Mouse (Mus musculus) MEL-GATA-1-ER (cell line): ENCODE measurements around the gene Gngt2.

Source experiments
- DNase-seq: peaks from one replicate; pipeline ENCODE4 v3.0.0-alpha.2; 2012; ENCODE audit warnings: low read depth; ENCODE audit errors: extremely low read depth

Gene Gngt2

DNA sequence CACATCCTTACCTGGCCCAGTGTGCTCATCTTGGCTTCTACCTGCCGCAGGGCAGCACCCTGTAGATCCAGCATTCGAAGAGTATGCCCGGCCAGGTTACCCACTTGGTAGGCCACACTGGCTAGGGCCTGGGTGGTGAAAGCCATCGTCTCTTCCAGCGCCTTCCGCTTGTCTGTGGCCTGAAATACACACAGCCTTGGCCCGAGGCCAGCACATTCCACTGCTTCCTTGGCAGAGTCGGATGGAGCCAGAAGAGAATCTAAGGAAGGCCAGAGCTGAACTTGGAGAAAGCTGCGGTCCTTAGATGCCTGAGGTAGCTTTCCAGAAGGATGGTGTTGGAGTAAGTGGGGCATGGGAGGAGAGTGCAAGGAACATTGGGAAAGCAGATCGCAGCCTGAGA, at the start of gene Gngt2:
Gene Gngt2 (plus strand): TSS at position 158 of the 400 bp plus-strand sequence.
- DNase-seq = no peak

DNA sequence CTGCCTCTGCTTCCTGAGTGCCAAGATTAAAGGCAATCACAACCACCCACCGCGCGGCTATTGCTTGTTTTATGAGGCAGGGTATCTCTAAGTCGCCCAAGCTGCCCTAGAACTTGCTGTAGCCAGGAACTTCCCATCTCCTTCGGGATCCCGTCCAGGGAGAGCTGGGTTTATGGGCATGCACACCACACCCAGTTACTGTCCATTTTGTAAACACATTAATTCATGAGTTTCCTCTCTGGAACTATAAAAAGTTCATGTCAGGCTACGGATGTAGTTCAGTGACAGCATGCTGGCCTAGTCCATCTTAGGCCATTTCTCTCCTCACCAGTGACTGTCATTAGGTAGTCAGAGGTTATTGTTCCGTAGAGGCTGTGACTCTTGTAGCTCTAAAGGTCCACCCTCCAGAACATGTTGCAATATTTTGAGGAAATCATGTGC, 47.5 kb upstream of the Gngt2 start:
- no peak for DNase-seq

DNA sequence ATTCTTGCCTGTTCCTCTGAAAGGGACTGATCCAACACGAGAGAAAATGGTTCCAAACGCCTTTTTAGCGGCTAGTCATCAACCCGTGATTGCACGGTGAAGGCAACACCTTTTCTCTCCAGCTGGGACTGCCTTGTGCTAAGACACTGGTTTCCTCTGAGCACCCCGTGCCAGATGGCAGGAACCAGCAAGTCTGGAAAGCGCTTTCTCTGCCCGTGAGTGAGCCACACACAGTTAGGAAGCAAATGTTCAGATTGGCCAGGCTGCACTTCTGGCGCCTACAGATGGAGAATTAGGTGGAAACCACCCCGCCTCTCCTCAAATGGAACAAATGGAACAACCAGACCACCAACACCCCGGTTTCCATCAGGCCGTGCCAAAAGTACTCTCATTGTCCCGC, 45.2 kb upstream of the Gngt2 start:
- no peak for DNase-seq

DNA sequence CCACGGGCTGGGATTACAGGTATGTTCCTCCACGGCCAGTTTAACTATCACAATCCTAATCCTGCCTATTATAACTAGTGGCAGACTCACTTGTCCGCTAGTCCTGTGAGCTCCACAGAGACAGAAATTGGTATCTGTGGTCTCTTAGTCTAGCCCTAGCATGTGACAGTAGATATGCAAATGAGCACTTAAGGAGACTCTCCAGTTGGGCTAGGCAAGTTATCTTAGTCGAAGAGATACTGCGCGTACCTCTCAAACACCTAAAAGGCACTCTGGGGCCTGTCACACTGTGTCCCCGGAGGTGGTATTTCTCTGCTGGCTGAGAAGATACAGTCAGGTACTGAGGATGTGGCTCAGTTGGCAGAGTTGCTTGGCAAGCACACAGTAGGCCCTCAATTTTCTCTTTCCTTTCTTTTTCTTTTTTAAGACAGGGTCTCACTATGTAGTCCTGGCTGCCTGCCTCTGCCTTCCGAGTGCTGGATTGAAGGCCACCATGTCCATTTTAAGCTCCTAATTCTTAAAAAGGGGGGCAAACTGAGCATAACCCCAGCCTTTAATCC, 44.0 kb upstream of the Gngt2 start:
- no peak for DNase-seq

DNA sequence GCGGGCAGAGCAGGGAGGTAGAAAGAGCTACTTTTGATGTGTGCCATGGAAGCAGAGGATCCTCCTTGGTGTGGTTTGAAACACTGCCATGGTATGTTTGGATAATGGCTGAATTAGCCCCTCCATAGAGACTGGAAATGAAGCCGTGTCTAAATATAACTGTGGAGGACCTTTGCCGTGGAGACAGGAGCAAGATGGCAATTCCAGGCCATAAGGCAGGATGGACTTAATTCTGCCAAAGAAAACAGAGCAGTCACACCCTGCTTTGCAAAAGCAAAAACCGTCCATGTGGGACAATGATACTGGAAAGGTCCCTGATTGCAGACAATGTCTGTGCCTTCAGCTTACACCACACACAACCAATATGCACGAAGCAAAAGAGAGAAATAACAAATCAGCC, 42.8 kb upstream of the Gngt2 start:
- no peak for DNase-seq

DNA sequence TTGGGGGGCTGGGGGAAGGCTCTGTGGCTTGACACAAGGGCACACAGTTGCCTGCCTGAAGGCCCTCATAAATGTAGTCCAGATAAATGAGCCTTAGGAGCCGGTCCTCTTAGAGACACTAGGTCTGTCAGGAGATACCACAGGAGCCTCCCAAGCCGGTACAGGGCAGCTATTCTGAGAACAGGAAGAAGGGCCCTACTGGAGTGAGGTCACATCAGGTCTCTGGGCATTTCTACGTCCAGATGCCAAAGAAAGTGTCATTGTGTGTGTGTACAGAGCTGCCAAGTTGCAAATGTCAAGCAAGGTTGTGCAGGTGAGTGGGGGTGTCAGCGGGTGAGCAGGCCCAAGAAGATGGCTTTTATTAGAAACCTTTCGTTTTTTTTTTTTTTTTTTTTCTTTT, 41.4 kb upstream of the Gngt2 start:
- no peak for DNase-seq

DNA sequence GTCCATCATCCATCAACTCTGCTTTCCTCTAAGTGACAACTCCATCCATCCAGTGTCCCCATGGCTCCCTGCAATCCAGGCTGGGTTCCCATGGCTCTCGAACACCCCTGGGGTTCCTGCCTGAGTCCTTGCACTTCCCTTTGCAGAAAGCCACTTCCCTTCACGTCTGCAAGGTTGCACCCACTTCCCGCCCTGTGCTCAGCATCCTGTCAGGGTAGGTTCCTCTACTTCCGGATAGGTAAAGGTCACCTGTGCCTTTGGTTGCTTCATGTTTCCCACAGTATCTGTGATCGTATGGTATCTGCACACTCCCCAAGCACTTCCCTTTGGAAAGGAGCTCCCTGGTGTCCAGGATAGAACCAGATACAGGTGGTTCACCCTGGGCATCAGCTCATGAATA, 32.0 kb upstream of the Gngt2 start:
- DNase-seq = no peak

DNA sequence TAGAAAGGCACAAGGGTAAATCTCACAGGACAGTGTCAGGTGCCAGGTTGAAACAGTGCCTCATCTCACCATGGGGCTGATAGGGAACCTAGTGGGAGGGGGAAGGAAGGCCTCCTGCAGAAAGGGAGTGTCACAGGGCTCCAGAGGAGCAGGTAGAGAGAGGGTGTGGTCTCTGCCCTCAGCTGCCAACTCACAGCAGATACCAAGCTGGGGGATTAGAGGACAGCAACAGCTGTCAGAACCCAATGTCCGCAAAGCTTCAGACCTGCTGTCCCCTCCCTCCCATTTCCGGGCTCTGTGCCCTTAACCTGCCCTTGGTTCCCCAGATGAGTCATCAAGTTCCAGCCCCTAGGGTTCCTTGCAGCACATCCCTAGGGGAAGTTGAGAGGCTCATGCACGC, 31.5 kb upstream of the Gngt2 start:
- no peak for DNase-seq

DNA sequence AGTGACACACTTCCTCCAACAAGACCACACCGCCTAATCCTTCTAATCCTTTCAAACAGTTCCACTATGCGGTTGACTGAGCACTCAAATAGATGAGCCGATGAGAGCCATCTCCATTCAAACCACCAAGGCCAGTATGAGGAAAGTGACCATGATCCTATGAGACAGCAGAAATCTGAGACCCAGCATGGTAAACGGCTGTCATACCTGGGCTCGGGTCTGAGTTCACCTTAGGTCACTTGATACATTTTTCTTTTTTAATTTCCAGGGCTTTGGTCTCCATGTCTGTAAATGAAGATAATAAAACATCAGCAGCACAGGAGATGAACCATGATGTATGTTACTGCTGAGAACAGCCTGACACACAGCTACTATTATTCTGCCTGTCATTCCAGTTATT, 29.1 kb upstream of the Gngt2 start:
- DNase-seq = no peak

DNA sequence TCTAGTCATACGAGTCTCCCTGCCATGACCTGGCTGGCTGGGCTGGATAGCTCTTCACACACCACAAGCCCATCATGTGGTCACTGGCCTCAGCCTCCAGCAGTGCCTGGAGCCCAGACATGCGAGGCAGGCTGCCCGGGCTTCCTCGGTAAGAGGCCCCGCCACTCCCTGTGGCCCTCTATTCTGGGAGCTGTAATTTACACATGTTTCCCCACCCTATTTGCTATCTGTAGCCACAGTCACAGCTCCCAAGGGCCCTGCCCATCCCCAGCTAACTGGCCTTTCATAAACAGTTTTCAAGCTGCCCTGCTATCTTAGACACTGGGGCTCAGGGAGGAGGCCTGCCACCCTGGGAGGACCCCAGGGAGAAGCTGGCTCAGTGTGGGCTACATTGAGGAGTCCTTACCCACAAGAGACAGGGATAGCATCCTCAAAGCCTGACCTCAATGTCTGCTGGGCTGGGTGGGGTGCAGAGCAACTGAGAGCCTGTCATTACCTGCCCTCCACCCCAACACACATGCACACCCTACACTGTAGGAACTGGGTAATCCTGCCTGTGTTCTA, 28.5 kb upstream of the Gngt2 start:
- no peak for DNase-seq

DNA sequence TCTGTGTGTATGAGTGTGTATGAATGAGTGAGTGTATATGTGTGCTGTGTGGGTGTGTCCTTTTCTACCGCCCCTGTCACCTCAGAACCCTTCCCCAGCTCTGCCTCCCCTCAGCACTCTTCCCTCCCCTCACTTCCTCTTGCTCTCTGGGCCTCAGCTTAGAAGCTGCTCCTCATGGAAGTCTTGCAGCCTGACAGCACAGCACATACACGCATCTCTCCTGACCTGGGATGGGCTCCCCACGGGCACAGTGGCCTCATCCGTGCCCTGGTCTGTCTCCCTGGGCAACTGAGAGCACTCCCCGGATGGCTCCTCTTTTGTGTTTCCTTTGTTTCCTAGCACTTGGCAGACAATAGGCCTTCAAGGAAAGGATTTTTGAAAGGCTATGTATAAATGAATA, 27.4 kb upstream of the Gngt2 start:
- DNase-seq = no peak

DNA sequence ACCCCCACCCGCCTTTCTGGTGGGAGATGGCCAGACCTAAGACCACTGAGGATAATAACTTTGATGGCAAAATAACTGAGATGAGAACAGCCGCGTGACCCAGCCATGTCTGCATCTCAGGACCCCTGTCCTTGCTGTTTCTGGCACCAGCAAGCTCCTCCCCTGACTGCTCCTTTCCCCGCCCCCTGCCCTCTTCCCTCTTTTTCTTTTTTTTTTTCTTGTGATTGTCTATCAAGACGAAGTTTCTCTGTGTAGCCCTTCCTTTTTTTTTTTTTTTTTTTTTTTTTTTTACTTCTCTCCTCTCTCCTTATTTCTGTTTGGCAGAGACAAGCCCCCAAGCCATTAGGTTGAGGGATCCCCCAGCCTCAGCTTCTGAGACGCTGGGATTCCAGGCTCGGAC, 26.2 kb upstream of the Gngt2 start:
- no peak for DNase-seq

DNA sequence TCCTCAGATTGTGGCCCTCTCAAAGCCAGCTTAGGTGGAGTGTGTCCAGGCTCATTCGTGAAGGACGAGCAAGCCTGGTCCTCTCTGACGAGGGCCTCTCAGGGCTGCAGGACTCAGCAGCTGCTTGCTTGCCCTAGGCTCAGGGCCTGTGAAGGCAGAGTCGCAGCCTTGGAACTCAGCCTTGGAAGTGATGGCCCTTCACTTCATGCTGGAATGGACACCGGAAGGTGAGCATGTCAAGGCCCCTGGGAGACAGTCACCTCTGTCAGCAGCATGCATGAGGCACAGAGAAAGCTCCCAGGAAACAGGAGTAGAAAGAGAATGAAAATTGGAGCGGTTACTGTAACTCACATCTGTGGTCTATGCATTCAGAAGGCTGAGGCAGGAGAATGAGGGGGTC, 25.3 kb upstream of the Gngt2 start:
- DNase-seq = no peak

DNA sequence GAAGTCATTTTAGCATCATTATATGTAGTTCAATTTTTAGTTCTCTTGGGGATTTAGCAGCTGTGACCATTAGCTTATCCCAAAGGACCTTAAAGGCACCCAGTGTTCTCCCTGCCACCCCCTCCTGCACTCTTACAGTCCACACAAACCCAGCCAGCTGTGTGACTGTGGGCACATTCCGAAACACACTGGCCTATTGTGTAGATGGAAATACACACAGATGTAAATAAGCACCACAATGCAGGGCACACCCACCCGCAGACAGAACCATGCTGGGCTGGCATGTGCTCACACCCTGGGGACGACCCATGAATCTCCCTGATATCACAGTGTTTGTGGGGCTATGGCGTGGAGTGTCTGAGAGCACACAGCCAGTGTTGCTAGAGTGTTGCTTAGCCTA, 24.8 kb upstream of the Gngt2 start:
- no peak for DNase-seq

DNA sequence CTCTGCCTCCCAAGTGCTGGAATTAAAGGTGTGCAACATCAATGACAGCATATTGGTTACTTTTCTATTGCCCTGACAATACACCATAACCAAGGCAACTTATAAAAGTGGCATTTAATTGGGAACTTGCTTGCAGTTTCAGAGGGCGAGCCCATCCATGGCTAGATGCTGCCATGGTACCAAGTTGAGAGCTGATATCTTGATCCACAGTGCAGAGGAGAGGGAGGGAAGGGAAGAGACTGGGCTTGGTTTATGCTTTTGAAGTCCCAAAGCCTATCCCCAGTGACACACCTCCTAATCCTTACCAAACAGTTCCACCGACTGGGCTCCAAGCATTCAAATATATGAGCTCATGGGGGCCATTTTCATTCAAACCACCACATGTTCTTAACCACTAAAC, 22.9 kb upstream of the Gngt2 start:
- no peak for DNase-seq

DNA sequence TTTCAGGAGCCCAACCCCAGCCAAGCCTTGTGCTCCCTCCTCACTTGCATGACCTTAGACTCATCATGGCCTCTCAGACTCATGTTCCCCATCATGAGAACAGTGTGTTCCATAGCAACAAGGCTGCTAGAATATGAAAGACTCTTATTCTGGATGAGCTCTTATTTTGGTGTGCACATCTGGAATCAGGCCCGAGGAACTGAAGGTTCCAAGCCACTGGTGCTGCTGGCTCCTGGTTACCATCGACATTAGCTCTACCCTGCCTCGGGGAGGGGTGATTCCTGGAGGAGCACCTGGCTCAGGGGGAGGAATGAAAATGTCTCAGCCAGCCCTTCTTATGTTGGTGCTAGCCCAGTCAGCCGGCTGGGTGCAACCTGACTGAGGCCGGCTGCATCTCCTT, 22.2 kb upstream of the Gngt2 start:
- DNase-seq = no peak

DNA sequence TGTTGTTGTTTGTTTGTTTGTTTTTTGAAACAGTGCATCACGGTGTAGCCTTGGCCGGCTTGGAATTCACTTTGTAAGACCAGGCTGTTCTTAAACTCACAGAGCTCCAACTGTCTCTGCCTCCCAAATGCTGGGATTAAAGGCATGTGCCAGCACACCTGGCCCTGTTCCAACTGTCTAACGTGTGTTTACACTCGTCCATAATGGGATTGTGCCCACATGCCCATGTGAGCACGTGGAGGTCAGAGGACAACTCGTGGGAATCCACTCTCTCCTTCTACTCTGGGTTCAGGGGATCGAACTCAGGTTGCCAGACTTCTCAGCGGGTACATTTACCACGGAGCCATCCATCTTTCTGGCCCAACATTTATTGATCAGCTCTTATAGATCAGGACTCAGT, 21.6 kb upstream of the Gngt2 start:
- DNase-seq = no peak

DNA sequence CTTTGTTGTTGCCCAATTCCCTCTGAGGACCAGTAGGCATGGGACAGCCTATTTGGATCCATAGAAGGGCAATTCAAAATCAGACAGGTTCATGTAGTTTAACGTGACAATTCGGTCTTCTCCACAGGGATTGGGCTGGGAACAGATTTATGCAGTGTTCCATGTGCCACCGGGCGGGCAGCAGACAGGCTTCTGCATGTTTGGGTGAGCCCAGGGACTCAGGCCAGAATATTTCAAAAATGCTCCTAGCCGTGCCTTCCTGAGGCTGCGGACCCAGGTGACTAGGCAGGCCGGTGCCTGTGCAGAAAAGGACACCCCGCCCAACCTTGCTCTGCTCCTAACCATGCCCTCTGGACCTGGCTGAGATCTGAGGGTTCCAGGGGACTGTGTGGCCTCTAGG, 17.9 kb upstream of the Gngt2 start:
- DNase-seq = no peak

DNA sequence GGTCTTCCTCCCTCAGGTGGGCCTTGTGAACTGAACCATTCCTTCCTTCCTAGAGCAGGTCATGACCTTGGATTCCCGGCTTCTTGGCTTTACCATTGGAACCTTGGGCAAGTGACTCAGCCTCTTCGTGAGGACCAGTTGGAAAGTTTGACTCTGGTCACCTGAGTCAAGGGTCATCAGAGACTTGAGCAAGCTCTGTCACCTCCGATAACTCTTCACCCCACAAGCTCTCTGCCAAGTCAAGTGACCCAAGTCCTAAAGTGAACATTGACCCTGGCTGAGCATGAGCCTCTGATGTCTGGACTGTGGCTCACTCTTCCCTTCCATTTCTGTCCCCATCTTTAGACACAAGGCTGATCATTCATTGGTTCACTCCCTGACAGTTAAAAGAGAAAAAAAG, 15.5 kb upstream of the Gngt2 start:
- no peak for DNase-seq

DNA sequence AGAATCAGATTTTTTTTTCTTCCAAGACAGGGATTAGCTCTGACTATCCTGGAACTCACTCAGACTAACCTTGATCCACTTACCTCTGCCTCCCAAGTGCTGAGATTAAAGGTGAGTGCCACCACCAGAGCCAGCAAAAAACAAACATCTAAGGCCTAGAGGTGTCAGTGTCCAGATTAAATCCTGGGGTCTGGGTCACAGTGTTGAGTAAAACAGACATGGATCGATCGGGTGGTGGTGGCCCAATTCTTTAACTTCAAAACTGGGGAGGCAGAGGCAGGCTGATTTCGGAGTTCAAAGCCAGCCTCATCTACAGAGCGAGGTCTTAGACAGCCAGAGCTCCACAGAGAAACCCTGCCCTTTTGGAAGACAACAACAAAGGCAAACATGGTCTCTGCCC, 14.6 kb upstream of the Gngt2 start:
- no peak for DNase-seq

DNA sequence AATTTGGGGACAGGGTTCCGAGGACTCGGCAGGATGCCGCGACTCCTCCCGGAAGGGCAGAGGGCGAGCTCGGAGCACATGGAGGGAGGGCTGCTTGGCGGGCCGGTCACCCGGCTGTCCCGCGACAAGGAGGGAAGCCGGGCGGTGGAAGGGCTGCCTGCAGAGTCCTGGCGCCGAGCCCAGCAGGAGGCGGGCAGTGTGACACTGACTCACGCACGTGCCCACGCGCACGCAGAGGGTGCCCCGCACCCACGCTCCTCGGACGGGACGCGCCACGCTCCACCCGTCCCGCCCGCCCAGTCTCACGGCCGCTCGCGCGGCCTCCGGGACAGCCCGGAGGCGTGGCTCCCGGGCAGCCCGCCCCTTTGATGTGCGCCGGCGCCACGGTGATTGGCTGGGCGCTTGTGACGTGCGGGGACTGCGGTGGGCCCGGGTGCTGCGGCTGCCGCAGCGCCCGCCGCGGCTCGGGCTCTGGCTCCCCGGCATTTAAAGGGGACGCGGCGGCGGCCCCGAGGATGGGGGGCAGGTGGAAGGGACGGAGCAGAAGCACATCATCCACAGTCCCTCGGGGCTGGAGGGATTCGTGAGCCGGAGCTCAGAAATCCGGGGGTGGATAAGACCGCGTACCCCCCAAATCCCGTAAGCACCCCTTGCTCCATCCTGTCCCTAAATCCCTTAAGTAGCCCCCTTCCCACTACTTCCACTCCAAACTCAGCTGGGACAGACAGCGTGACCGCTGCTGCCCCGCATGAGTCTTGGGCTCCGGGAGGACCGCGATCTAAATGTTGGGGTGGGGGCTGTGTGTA, 12.7 kb upstream of the Gngt2 start, which contains the start of gene Phospho1:
Gene Phospho1 (plus strand): TSS at position 429 of the 806 bp plus-strand sequence.
- peak; percentile 56 for DNase-seq

DNA sequence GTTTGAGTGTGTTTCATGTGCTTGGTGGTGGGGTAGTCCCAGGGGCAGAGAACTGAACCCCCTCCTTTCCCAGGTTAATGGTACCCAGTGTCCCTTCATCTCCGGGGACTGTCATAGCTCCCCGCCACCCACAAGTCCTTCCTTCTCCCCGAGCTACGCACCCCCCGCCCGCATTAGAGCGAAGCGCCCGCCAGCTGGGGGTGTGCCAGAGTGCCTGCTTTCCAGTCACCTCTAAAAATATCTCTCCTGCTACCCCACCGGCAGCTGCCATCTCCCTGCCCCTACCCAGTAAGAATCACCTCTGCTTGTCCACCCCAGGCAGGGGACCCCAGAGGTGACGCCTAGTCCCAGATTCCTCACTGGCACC, 12.2 kb upstream of the Gngt2 start:
- no peak for DNase-seq

DNA sequence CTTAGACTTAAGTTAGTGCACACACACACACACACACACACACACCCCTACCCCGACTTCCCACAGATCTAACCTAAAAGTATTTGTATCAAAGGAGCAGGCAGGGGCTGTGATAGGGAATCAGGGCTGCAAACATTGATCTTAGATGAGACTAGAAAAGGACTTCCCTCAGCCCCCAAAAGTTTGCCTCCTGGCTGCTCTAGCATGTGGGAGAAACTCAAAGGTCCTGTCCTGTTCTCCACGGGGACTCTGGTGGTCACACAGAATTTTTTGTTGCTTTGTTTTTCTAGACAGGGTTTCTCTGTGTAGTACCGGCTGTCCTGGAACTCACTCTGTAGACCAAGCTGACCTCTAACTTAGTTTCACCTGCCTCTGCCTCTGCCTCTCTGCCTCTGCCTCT, 11.4 kb upstream of the Gngt2 start:
- no peak for DNase-seq
